Mouse (Mus musculus): ENCODE measurements around the gene Ptrh2. TPM values are rescaled to one million over a fixed set of nuclear protein-coding genes. Genes with fewer than 3 reads are reported as not detected.
A peak's percentile ranks its signal among the peaks of the same experiment; 100 is the strongest.

Ptrh2 gene
- polyA plus RNA-seq, 1 experiment from 2014 or later, result 30.6 TPM

DNA sequence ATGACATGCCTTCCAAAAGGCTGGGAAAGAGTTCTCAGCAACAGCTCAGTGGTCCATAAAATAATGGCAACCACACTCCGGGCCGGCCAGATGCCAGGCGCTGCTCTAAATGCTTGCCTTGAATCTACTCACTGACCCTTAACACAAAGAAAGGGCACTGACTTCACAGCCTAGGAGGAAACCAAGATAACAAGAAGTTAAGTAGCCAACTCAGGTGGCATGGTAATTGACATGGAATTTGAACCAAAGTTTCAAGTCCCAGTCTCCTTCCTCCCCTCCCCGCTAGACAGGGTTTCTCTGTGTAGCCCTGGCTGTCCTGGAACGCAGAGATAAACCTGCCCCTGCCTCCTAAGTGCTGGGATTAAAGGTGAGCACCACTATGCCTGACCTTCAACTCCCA, 4.8 kb upstream of the Ptrh2 start:
- Histone ChIP-seq H3K9me3 (no peaks in the 10 kb centered on the region), H3K36me3 (replicated peaks) (no peaks in the 10 kb centered on the region), H3K4me1 (peaks cover 19% of the 10 kb centered on the region), H3K4me3 (no peak overlapping the region), H3K27me3 (replicated peaks) (no peaks in the 10 kb centered on the region), H3K4me2 (no peak overlapping the region), H3K27ac (no peak overlapping the region), H3K9ac (no peak overlapping the region)
- 36% methylated on average over 5 of the region's 5 CpGs for WGBS
- ATAC-seq (replicated peaks), result no peak

DNA sequence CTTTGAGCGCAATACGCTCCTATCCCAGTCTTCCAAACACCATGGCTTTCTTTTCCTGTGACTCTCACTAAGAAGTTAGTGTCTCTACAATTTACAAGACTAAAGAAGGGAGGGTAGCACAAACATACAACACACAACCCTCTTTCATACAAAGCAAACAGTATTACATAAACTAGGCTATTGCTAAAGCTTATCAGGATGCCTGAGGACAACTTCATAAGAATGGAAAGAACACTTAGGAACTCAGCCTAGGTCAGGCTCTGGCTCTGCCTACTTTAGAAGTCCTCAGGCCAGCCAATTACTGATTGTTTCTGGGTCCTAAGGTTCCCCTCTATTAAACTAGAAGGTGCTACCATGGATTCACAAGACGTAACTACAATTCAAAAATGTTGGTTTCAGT, 3.1 kb upstream of the Ptrh2 start:
- Histone ChIP-seq H3K36me3 (replicated peaks) (no peaks in the 10 kb centered on the region), H3K9ac (no peak overlapping the region), H3K27ac (no peak overlapping the region), H3K27me3 (replicated peaks) (no peaks in the 10 kb centered on the region), H3K9me3 (no peaks in the 10 kb centered on the region), H3K4me2 (no peak overlapping the region), H3K4me3 (no peak overlapping the region), H3K4me1 (peaks cover 32% of the 10 kb centered on the region)
- no peak for ATAC-seq (replicated peaks)
- WGBS, result 97% methylated on average over 3 of the region's 3 CpGs

DNA sequence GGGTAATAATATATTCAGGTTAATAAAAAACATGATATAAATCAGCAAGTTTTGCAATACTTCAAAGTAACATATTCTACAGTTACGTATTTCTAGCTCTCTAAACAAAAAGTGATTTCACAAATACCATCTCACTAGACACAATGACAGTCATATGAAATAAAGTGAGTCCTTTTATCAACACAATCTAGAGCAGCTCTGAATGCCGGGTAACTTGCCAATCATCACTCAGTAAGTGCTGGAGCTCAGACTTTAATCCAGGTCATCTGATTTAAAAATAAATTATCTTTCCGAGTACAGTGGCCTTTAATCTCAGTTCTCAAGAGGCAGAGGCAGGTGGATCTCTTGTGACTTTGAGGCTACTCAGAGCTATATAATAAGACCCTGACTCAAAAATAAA, 2.4 kb upstream of the Ptrh2 start:
- no peak overlapping the region for H3K9ac ChIP-seq
- H3K27ac ChIP-seq, result no peak overlapping the region
- WGBS, result 87% methylated on average over 3 of the region's 3 CpGs
- no peak for ATAC-seq (replicated peaks)
- no peaks in the 10 kb centered on the region for H3K36me3 ChIP-seq (replicated peaks)
- H3K4me2 ChIP-seq, result no peak overlapping the region
- H3K27me3 ChIP-seq (replicated peaks), result no peaks in the 10 kb centered on the region
- peaks cover 35% of the 10 kb centered on the region for H3K4me1 ChIP-seq
- no peak overlapping the region for H3K4me3 ChIP-seq
- H3K9me3 ChIP-seq, result no peaks in the 10 kb centered on the region

- peak overlapping the region; percentile 67 for H3K4me2 ChIP-seq
- ATAC-seq (replicated peaks), result no peak
- no peak overlapping the region for H3K27ac ChIP-seq
- peak overlapping the region; percentile 75 for H3K4me3 ChIP-seq
- H3K9me3 ChIP-seq, result no peaks in the 10 kb centered on the region
- no peaks in the 10 kb centered on the region for H3K36me3 ChIP-seq (replicated peaks)
- peak overlapping the region; percentile 90 for H3K9ac ChIP-seq
- peaks cover 39% of the 10 kb centered on the region for H3K4me1 ChIP-seq
- H3K27me3 ChIP-seq (replicated peaks), result no peaks in the 10 kb centered on the region
- 41% methylated on average over 7 of the region's 7 CpGs for WGBS
Measured at GRCm38 (mm10) chr11:86682861-86683260, 924 bp upstream of the Ptrh2 start.

DNA sequence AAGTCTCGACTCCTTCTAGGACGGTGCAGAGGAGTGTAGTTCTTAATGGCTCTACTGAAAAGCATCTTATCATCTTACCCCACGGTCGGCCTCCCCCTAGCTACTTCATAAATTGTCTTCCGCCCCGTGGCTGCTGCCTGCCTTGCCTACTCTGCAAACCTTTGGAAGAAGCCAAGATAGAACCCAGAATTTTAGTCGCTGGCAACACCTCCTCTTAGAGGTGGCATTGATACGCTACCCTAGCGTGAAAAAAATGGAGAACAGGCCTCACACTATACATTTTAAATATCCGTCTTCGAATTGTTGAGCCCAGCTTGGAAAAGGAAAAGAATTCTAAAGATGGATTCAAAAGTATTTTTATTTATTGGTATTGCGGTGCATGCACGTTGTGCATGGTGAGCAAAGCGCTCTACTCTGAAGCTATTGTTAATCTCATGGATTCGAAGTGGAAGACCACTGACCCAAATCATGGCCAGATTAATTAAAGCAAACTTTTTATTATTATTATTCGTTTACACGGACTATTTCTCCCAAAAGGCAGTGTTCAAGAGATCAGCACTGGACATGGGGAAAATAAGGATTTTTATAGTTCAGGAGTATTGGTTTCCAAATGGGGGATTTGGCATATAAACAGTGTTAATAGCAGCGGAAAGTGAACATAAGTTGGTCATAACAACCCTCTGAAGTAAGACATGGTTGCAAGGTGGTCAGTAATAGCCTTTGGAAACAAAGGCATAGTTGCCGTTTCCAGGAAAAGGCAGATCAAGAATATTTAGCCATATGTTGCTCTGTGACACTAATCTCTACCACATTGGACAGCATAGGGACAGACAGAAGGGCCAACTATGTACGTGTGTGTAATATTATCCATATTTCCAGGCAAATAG, 584 bp downstream of the Ptrh2 start:
- no peaks in the 10 kb centered on the region for H3K27me3 ChIP-seq (replicated peaks)
- peak overlapping the region; percentile 90 for H3K9ac ChIP-seq
- peaks cover 39% of the 10 kb centered on the region for H3K4me1 ChIP-seq
- ATAC-seq (replicated peaks), result no peak
- no peaks in the 10 kb centered on the region for H3K9me3 ChIP-seq
- H3K4me3 ChIP-seq, result peak overlapping the region; percentile 75
- peak overlapping the region; percentile 87 for H3K27ac ChIP-seq
- WGBS, result 9% methylated on average over 20 of the region's 20 CpGs
- peak overlapping the region; percentile 67 for H3K4me2 ChIP-seq
- H3K36me3 ChIP-seq (replicated peaks), result no peaks in the 10 kb centered on the region

DNA sequence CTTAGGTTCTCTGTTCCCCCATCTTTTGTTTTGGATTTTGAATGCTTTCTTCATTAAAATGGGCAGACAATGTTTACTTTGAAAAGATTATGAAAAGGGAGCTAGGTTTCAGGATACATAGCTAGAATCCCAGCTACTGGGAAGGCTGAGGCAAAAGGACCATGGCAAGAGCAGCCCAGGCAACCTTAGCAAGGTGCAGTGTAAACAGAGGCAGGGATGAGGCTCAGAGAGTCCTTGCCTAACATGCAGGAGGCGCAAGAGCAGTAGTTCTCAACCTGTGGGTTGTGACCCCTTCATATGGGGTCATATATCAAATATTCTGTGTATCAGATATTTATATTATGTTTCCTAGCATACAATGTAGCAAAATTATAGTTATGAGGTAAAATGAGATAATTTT, 1.6 kb downstream of the Ptrh2 start:
- no peak overlapping the region for H3K4me3 ChIP-seq

DNA sequence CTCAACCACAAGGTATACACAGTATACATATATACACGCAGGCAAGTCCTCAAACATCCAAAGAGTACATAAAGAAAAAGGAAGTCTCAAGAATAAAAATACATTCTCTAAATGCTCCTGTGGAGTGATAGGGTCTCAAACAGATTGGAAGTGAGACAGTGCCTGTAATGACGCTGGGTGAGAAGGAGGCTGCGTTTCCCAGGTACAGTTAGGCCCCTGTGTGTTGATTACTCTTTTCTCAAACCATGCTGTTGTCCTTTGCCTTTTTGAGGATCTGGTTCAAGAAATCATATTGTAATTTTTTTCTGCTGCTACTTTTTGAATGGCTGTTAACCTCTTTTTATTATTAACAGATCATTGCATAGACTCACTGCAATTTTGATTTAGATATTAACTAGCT, 6.6 kb downstream of the Ptrh2 start:
- 91% methylated on average over 3 of the region's 3 CpGs for WGBS
- peaks cover 29% of the 10 kb centered on the region for H3K36me3 ChIP-seq (replicated peaks)

More for the DNA sequence above, 1.6 kb downstream of the Ptrh2 start:
- H3K9me3 ChIP-seq, result no peaks in the 10 kb centered on the region
- no peak for ATAC-seq (replicated peaks)
- no peak overlapping the region for H3K27ac ChIP-seq
- H3K36me3 ChIP-seq (replicated peaks), result peaks cover 6% of the 10 kb centered on the region; the same call in 1 of the 2 replicates
- peaks cover 39% of the 10 kb centered on the region for H3K4me1 ChIP-seq
- WGBS, result 88% methylated on average over 1 of the region's 1 CpGs
- H3K4me2 ChIP-seq, result peak overlapping the region; percentile 67
- H3K27me3 ChIP-seq (replicated peaks), result no peaks in the 10 kb centered on the region
- no peak overlapping the region for H3K9ac ChIP-seq

DNA sequence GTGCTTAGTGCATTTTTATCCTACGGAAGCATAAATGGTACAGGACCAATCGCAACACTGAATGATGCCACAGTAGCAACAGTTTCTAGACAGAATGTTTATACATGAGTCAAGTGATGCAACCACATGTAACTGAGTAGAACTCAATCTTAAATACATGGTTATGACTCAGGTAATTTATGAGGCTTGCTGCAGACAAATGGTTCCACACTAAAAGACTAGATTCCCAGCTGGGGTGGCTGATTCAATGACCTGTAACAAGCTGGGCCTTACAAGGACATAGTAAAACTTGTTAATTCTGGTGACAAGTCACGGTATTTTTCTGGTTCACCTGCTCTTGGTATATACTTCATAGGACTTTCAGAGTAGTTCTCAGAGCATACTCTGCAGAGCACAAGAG, 7.7 kb downstream of the Ptrh2 start:
- Histone ChIP-seq H3K4me2 (no peak overlapping the region), H3K27me3 (replicated peaks) (no peaks in the 10 kb centered on the region), H3K27ac (no peak overlapping the region), H3K9ac (no peak overlapping the region), H3K9me3 (no peaks in the 10 kb centered on the region), H3K4me1 (0 out of 2 replicates have a peak, but pooled peaks cover 5% of the 10 kb centered on the region), H3K4me3 (no peak overlapping the region), H3K36me3 (replicated peaks) (peaks cover 33% of the 10 kb centered on the region)
- 96% methylated on average over 3 of the region's 3 CpGs for WGBS
- no peak for ATAC-seq (replicated peaks)

More for the DNA sequence above, 6.6 kb downstream of the Ptrh2 start:
- Histone ChIP-seq H3K4me1 (peaks cover 11% of the 10 kb centered on the region), H3K27me3 (replicated peaks) (no peaks in the 10 kb centered on the region), H3K4me3 (no peak overlapping the region), H3K9ac (no peak overlapping the region), H3K9me3 (no peaks in the 10 kb centered on the region), H3K27ac (no peak overlapping the region), H3K4me2 (no peak overlapping the region)
- no peak for ATAC-seq (replicated peaks)

DNA sequence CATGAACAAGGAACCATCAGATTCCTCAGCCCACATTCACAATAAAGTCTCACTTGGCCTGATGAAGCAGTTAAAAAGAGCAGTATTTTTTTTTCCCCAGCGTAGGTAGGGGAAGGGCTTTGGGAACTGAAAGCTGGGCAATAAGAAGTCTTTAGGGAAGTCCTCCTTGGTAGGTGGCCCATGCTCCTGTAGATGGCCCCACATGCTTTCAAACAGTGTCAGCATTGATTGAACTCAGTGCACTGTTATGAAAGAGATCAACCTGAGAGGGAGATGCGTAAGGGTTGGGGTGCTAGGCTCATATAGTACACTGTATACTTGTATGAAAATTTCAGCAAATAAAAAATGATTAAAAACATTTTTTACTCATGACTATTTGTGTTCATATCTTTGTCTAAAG, 8.2 kb downstream of the Ptrh2 start:
- Histone ChIP-seq H3K27ac (no peak overlapping the region), H3K4me1 (0 out of 2 replicates have a peak, but pooled peaks cover 2% of the 10 kb centered on the region), H3K9me3 (no peaks in the 10 kb centered on the region), H3K36me3 (replicated peaks) (peaks cover 33% of the 10 kb centered on the region), H3K27me3 (replicated peaks) (no peaks in the 10 kb centered on the region), H3K9ac (no peak overlapping the region), H3K4me3 (no peak overlapping the region), H3K4me2 (no peak overlapping the region)
- ATAC-seq (replicated peaks), result no peak
- WGBS, result 100% methylated on average over 2 of the region's 2 CpGs

DNA sequence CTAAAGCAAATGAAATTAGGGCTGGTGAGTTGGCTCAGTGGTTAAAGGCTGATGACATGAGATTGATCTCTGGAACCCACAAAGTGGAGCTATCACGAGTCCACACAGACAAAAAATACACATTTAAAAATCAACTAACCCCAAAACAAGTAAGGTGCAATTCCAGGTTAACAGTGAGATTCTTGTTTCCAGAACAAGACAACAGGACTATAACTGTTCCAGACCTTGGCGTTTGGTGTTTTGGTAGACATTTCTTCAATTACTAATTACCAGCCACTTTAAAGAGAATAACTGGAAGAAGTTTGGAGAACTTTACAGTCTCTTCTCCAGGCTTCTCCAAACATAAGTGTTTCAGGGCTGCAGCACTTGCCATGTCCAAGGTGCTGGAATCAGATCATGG, 8.8 kb downstream of the Ptrh2 start:
- Histone ChIP-seq H3K9me3 (no peaks in the 10 kb centered on the region), H3K9ac (no peak overlapping the region), H3K4me2 (no peak overlapping the region), H3K36me3 (replicated peaks) (peaks cover 35% of the 10 kb centered on the region), H3K4me3 (no peak overlapping the region), H3K27ac (no peak overlapping the region), H3K4me1 (no peaks in the 10 kb centered on the region), H3K27me3 (replicated peaks) (no peaks in the 10 kb centered on the region)
- WGBS, result 94% methylated on average over 2 of the region's 2 CpGs
- ATAC-seq (replicated peaks), result no peak

DNA sequence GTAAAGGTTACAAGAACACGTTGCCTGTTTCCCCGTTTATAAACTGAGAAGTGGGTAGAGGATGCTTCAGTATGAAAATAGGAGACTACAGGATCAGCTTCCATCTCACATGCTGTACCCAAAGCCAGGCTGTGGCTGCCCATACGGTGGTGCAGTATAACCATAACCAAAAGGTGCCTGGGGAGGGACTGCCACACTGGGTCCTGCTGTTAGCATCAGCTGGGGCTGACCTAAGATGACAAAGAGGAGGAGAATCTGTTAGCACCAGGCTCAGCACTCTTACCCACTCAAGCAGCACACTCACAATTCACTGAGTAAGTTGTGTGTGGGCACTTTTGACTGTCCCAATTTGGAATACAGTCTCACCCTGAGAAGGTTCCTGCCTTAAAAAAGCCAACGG, 11.7 kb downstream of the Ptrh2 start:
- Histone ChIP-seq H3K4me3 (no peak overlapping the region), H3K9ac (no peak overlapping the region), H3K36me3 (replicated peaks) (peaks cover 37% of the 10 kb centered on the region), H3K27me3 (replicated peaks) (no peaks in the 10 kb centered on the region), H3K27ac (no peak overlapping the region), H3K4me2 (no peak overlapping the region), H3K4me1 (no peaks in the 10 kb centered on the region), H3K9me3 (no peaks in the 10 kb centered on the region)
- WGBS, result 74% methylated on average over 4 of the region's 4 CpGs
- no peak for ATAC-seq (replicated peaks)

- no peak overlapping the region for H3K9ac ChIP-seq
- H3K9me3 ChIP-seq, result no peaks in the 10 kb centered on the region
- H3K4me1 ChIP-seq, result no peaks in the 10 kb centered on the region
- no peak overlapping the region for H3K4me2 ChIP-seq
- 96% methylated on average over 4 of the region's 4 CpGs for WGBS
- ATAC-seq (replicated peaks), result no peak
- no peaks in the 10 kb centered on the region for H3K27me3 ChIP-seq (replicated peaks)
- peaks cover 61% of the 10 kb centered on the region for H3K36me3 ChIP-seq (replicated peaks)
- H3K4me3 ChIP-seq, result no peak overlapping the region
- H3K27ac ChIP-seq, result no peak overlapping the region
Measured at GRCm38 (mm10) chr11:86701151-86701550, 17.4 kb downstream of the Ptrh2 start.

DNA sequence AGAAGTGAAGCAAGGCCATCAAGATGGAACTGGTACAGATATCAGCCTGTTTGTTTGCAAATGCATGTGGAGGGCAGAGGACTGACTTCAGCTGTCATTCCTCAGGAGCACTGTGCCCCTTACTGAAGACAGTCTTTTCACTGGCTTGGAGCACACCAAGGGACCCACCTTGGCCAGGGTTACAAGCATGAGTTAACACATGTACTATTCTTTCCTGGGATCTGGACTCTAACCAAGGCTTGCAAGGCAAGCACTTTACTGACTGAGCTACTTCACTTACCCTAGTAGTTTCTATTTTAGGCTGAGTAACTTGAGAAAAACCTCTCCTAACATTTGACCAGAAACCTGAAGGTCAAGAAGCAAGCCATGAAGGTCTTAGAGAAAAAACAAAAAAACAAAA, 30.8 kb downstream of the Ptrh2 start:
- Histone ChIP-seq H3K4me3 (no peak overlapping the region), H3K4me1 (no peaks in the 10 kb centered on the region), H3K9ac (no peak overlapping the region), H3K27me3 (replicated peaks) (no peaks in the 10 kb centered on the region), H3K27ac (no peak overlapping the region), H3K36me3 (replicated peaks) (peaks cover 62% of the 10 kb centered on the region), H3K9me3 (no peaks in the 10 kb centered on the region), H3K4me2 (no peak overlapping the region)
- no peak for ATAC-seq (replicated peaks)

Data from midbrain, embryonic 15.5 days (tissue).